Comparison of ENCODE assay signal across 21 mouse cellular contexts in genomic region chr3:148056074-148056473, GRCm38 (mm10).
"Had no signal": no experiment of that assay in that cellular context is flagged by ENCODE, and none has a peak within 500 bp of the region (broad histone marks: within the 10 kb centered on the region; RNA-seq: fewer than 3 reads in every experiment).

No protein-coding gene starts in this region.

- H3K4me1 ChIP-seq: lung, embryonic 15.5 days; midbrain, embryonic 10.5 days; midbrain, embryonic 12.5 days; neural tube, embryonic 13.5 days had no signal

- DNase-seq: lung, adult 2 months; lung, postnatal 14 days; lung, postnatal 36 days; midbrain, embryonic 14.5 days; retina, postnatal 1 day; right cerebral cortex, adult 18-20 months; right cerebral cortex, postnatal 25 days; right cerebral cortex, postnatal 4 days; spleen, adult 18-20 months; thymus, adult 18-20 months; thymus, postnatal 14 days; thymus, postnatal 36 days had no signal

- ATAC-seq: lung, postnatal 0 days; midbrain, embryonic 16.5 days had no signal

- H3K4me2 ChIP-seq: lung, embryonic 15.5 days; midbrain, embryonic 12.5 days; neural tube, embryonic 13.5 days; neural tube, embryonic 15.5 days had no signal

- H3K4me3 ChIP-seq: lung, embryonic 15.5 days; midbrain, embryonic 10.5 days; midbrain, embryonic 12.5 days; myocyte; neural tube, embryonic 13.5 days; neural tube, embryonic 15.5 days had no signal

- H3K36me3 ChIP-seq: lung, embryonic 15.5 days; midbrain, embryonic 10.5 days; midbrain, embryonic 12.5 days; neural tube, embryonic 13.5 days; neural tube, embryonic 15.5 days had no signal

- H3K27ac ChIP-seq: lung, embryonic 15.5 days; macrophage; midbrain, embryonic 10.5 days; midbrain, embryonic 12.5 days; neural tube, embryonic 13.5 days; neural tube, embryonic 15.5 days had no signal

- H3K27me3 ChIP-seq: lung, embryonic 15.5 days; midbrain, embryonic 12.5 days; neural tube, embryonic 13.5 days; neural tube, embryonic 15.5 days had no signal

- H3K9ac ChIP-seq: lung, embryonic 15.5 days; midbrain, embryonic 12.5 days; neural tube, embryonic 13.5 days; neural tube, embryonic 15.5 days had no signal

- H3K9me3 ChIP-seq: lung, embryonic 15.5 days; midbrain, embryonic 10.5 days; midbrain, embryonic 12.5 days; neural tube, embryonic 13.5 days; neural tube, embryonic 15.5 days had no signal
